Mouse (Mus musculus): Measurements from ENCODE around the gene Ndufa3. TPM values are rescaled to one million over a fixed set of nuclear protein-coding genes. Genes with fewer than 3 reads are reported as not detected.
"Not testable (repeated sequence)": the region's sequence is repeated elsewhere in the genome, so short reads cannot be mapped to it uniquely, and the experiment has no call there.

Gene Ndufa3
- total RNA-seq, 2 experiments from 2014 or later = 490 to 497 TPM

GRCm38 (mm10) chr7:3590550-3590949 is 26.6 kb upstream of the Ndufa3 start:
- no peak for DNase-seq (ENCODE audit: extremely low spot score in 1 of 2, low spot score in 2 of 2)
- no peak for TF ChIP-seq CTCF (IDR thresholded peaks at IDR 0.05)
- intact Hi-C loops (cut with DNase I) = no loop called here
- Histone ChIP-seq H3K27ac (no peak overlapping the region), H3K4me3 (no peak overlapping the region)

GRCm38 (mm10) chr7:3591534-3591933 is 25.6 kb upstream of the Ndufa3 start:
- intact Hi-C loops (cut with DNase I) = no loop called here
- no peak for DNase-seq (ENCODE audit: extremely low spot score in 1 of 2, low spot score in 2 of 2)
- Histone ChIP-seq H3K4me3 (no peak overlapping the region), H3K27ac (no peak overlapping the region)
- peak; percentile 7; the same call in 1 of the 2 replicates for TF ChIP-seq CTCF (IDR thresholded peaks at IDR 0.05)

DNA sequence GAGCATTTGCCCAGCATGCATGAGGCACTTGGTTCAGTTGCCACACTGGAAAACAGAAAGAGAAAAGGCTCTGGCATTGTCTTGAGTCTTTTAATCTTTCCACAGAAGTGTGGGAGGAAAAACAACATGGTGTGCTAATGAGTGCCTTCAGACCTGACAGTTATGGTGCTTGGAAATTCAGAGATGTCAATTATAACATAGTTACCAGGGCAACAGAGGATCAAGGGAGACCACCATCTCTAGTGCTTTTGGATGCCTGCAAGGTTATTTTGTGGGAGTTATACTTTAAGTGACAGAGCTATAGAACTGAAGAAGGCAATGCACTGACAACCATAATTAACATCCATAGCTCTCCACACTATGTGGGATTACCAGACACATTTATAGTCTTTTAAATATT is 23.3 kb upstream of the Ndufa3 start:
- intact Hi-C loops (cut with DNase I) = no loop called here
- TF ChIP-seq CTCF (IDR thresholded peaks at IDR 0.05) = no peak
- Histone ChIP-seq H3K27ac (no peak overlapping the region), H3K4me3 (no peak overlapping the region)
- DNase-seq (ENCODE audit: extremely low spot score in 1 of 2, low spot score in 2 of 2) = no peak

- TF ChIP-seq CTCF (IDR thresholded peaks at IDR 0.05) = no peak
- intact Hi-C loops (cut with DNase I) = no loop called here
- DNase-seq (ENCODE audit: extremely low spot score in 1 of 2, low spot score in 2 of 2) = no peak
- Histone ChIP-seq H3K4me3 (no peak overlapping the region), H3K27ac (no peak overlapping the region)
Measured at GRCm38 (mm10) chr7:3594686-3595085, 22.5 kb upstream of the Ndufa3 start.

- Histone ChIP-seq H3K4me3 (no peak overlapping the region), H3K27ac (no peak overlapping the region)
- no peak for TF ChIP-seq CTCF (IDR thresholded peaks at IDR 0.05)
- no peak for DNase-seq (ENCODE audit: extremely low spot score in 1 of 2, low spot score in 2 of 2)
- intact Hi-C loops (cut with DNase I) = no loop called here
Measured at GRCm38 (mm10) chr7:3595146-3595545, 22.0 kb upstream of the Ndufa3 start.

DNA sequence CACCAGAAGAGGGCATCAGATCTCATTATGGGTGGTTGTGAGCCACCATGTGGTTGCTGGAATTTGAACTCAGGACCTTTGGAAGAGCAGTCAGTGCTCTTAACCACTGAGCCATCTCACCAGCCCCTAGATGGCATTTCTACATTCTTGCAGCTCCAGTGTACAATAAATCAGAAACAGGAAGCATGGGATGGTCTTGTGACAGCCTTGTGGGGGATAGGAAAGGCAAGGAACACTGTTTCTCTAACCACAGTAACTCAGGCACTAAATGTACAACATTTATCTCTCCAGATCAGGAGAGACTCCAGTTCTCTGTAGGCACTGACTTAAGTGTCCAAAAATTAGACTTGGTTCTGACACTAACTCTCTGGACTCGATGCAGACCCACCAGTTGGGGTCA is 19.4 kb upstream of the Ndufa3 start:
- H3K27ac ChIP-seq; H3K4me3 ChIP-seq; DNase-seq (ENCODE audit: extremely low spot score in 1 of 2, low spot score in 2 of 2); intact Hi-C loops (cut with DNase I): not testable (repeated sequence)

DNA sequence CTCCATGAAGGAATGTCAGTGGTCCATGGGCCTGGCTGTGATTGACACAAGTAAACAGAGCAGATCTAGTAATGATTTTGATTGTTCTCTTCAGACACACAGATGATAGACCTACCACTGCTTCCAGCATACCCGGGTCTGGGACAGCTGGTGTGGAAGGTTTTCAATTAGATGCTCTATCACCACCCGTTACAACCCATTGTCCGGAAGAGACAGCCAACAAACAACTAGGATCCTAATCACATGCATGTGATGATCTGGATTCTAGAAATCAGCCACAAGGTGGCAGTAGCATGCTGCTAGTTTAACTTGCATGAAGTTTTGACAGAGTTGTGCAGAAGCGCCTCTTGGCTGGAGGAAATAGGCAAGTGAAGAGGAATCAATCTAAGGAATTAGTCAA is 16.1 kb upstream of the Ndufa3 start:
- no peak overlapping the region for H3K4me3 ChIP-seq
- TF ChIP-seq CTCF (IDR thresholded peaks at IDR 0.05) = peak; percentile 95
- H3K27ac ChIP-seq = no peak overlapping the region
- intact Hi-C loops (cut with DNase I) = loop anchor here (2.0 to 5.0 kb wide), 2 partner anchors 378 to 871 kb away; no protein-coding TSS in a partner anchor
- peak; percentile 60 to 66 for DNase-seq (ENCODE audit: extremely low spot score in 1 of 2, low spot score in 2 of 2)

DNA sequence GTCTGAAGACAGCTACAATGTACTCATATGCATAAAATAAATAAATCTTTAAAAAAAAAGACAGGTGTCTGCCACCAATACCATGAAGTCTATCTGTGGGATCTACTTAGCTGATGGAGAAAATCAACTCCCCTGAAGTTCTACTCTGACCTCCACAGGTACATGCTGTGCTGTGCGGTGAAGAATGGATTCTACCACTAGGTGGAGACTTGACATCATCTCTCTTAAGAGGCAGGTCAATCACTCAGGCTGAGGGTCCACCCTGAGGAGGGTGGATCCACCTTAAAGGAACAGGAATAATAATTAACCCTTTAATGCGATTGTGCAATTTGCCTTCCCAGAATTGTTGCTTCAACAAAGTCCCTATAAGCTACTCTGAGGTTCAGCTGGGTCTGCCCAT is 10.4 kb upstream of the Ndufa3 start:
- Histone ChIP-seq H3K4me3 (no peak overlapping the region), H3K27ac (no peak overlapping the region)
- TF ChIP-seq CTCF (IDR thresholded peaks at IDR 0.05) = peak; percentile 52
- DNase-seq (ENCODE audit: extremely low spot score in 1 of 2, low spot score in 2 of 2) = no peak
- intact Hi-C loops (cut with DNase I) = no loop called here

- no peak for DNase-seq (ENCODE audit: extremely low spot score in 1 of 2, low spot score in 2 of 2)
- Histone ChIP-seq H3K4me3 (no peak overlapping the region), H3K27ac (no peak overlapping the region)
- intact Hi-C loops (cut with DNase I) = no loop called here
- TF ChIP-seq CTCF (IDR thresholded peaks at IDR 0.05) = no peak
Measured at GRCm38 (mm10) chr7:3607391-3607790, 9.8 kb upstream of the Ndufa3 start.

DNA sequence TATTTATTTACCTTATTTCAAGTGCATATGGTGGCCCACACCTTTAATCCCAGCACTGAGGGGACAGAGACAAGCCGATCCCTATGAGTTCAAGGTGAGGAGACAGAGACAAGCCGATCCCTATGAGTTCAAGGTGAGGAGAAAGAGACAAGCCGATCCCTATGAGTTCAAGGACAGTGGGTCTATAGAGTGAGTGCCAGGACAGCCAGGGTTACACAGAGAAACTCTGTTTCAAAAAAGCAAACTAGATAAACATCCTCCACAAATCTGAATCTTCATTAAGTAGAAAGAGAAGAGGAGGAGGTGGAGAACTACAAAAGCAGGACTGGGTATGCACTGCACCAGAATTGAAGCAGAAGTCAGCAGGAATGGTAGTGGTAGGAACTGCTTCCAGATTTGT is 8.5 kb upstream of the Ndufa3 start:
- no peak for DNase-seq (ENCODE audit: extremely low spot score in 1 of 2, low spot score in 2 of 2)
- intact Hi-C loops (cut with DNase I) = no loop called here
- no peak for TF ChIP-seq CTCF (IDR thresholded peaks at IDR 0.05)
- H3K4me3 ChIP-seq = no peak overlapping the region
- H3K27ac ChIP-seq = no peak overlapping the region

DNA sequence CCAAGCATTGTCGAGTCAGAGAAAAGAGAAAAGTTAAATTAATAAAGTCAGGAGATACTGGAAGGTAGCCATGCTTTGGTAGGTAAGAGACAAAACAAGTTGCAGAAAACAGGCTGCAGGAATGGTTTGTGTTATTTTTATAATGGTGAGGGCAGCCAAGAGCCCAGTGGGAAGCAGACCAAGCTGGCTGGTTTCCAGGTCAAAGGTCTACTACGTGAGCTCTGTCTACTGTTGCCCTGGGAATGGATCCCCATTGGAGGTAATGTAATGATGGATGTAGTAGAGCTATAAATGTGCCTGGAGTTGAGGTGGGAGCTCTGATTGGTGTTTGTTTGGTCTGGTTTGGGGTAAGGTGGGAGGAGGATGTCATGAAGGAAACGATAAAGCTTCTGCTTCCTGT is 8.1 kb upstream of the Ndufa3 start:
- no peak overlapping the region for H3K4me3 ChIP-seq
- no peak for DNase-seq (ENCODE audit: extremely low spot score in 1 of 2, low spot score in 2 of 2)
- intact Hi-C loops (cut with DNase I) = no loop called here
- TF ChIP-seq CTCF (IDR thresholded peaks at IDR 0.05) = no peak
- no peak overlapping the region for H3K27ac ChIP-seq

GRCm38 (mm10) chr7:3610437-3610836 is 6.7 kb upstream of the Ndufa3 start:
- intact Hi-C loops (cut with DNase I) = no loop called here
- H3K4me3 ChIP-seq = no peak overlapping the region
- no peak for DNase-seq (ENCODE audit: extremely low spot score in 1 of 2, low spot score in 2 of 2)
- H3K27ac ChIP-seq = no peak overlapping the region
- no peak for TF ChIP-seq CTCF (IDR thresholded peaks at IDR 0.05)

GRCm38 (mm10) chr7:3611006-3611405 is 6.2 kb upstream of the Ndufa3 start:
- no peak for DNase-seq (ENCODE audit: extremely low spot score in 1 of 2, low spot score in 2 of 2)
- no peak overlapping the region for H3K27ac ChIP-seq
- H3K4me3 ChIP-seq = no peak overlapping the region
- intact Hi-C loops (cut with DNase I) = no loop called here
- TF ChIP-seq CTCF (IDR thresholded peaks at IDR 0.05) = no peak

DNA sequence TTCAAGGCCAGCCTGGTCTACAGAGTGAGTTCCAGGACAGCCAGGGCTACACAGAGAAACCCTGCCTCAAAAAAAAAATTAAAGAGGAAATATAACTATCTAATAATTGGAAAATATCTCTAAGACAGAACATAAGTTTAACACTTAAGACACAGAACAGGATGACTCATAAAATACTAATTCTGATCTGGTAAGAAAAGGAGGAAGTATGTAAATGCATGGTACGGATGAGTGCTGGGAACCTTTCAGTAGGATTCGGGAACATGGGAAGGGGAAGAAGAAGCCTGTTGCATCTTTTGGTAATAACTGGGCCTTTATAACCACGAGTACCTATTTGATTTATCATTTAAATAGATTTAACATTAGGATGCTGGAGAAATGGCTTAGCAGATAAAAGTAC is 3.2 kb upstream of the Ndufa3 start:
- DNase-seq (ENCODE audit: extremely low spot score in 1 of 2, low spot score in 2 of 2) = no peak
- no peak for TF ChIP-seq CTCF (IDR thresholded peaks at IDR 0.05)
- Histone ChIP-seq H3K27ac (no peak overlapping the region), H3K4me3 (no peak overlapping the region)
- intact Hi-C loops (cut with DNase I) = no loop called here

Data from left cerebral cortex, adult 2 months (tissue).